Mouse (Mus musculus): Measurements from ENCODE around the gene Tnrc6a.
"Not testable (repeated sequence)": the region's sequence is repeated elsewhere in the genome, so short reads cannot be mapped to it uniquely, and the experiment has no call there.

Tnrc6a gene

DNA sequence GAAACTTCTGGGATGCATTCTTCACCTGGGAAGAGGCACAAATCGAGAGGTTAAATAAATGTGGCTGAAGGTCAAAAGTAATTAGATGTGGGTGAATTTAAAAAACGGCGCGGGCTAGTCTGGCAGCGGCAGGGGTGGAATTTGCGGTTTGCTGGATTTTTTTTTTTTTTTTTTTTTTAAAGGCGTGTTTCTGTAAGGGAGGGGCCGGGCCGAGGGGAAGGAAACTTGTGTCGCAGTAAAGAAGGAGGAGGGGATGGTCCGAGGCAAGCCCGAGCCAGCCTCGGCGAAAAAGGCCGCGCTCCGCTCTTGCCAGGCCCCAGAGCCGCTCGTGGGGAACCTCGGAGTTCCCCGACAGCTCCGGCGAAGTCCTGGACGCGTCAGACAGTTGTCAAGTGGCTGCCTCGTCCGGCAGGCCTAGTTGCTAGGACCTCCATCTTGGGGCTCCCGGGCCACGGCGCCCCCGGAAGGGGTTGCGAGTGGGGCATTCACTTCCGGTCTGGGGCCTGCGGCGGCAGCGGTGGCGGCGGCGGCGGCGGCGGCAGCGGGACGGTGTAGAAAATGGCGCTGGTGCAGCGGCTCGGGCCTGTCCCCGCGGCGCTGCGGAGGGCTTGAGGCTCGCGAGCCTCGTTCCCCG is at the start of gene Tnrc6a:
Gene Tnrc6a (plus strand): TSS at position 221 of the 634 bp plus-strand sequence.
- DNase-seq: peak; percentile 84 to 88

GRCm38 (mm10) chr7:123082236-123082635 is 41.4 kb upstream of the Tnrc6a start:
- DNase-seq: no peak

DNA sequence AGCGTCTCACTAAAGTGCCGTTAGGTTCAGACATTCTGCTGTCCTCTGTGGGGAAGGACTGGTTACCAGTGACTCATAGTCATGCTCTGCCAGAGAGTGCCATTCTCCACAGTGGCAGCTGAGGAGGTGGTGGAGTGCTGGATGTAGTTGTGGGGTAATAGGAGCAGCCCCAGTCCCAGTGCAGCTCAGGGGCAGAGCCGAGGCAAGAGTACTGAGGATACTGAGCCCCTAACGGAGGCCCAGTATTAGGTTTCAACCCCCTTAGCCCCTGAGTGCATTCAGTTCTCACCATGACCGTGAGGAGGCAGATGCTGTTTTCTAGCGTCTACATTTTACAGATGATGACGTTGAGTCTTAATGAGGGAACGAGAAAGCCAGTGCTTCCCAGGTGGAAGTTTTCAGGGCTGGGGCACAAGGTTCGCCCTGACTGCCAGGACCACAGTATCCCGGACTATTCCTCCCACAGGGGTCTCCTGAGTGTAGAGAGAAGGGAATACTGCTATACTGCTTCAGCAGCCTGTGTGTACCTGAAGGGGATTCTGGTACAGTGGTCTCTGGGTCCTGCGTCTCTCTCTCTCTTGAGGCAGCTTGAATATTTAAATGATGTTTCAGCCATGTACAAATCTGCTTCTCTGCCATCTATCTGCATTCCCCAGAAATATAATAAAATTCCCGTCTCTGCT is 40.1 kb upstream of the Tnrc6a start:
- no peak for DNase-seq

- DNase-seq: no peak
Observed at GRCm38 (mm10) chr7:123084180-123084691, 39.4 kb upstream of the Tnrc6a start.

GRCm38 (mm10) chr7:123084708-123085107 is 39.0 kb upstream of the Tnrc6a start:
- no peak for DNase-seq

- DNase-seq: no peak
Observed at GRCm38 (mm10) chr7:123088920-123089319, 34.8 kb upstream of the Tnrc6a start.

DNA sequence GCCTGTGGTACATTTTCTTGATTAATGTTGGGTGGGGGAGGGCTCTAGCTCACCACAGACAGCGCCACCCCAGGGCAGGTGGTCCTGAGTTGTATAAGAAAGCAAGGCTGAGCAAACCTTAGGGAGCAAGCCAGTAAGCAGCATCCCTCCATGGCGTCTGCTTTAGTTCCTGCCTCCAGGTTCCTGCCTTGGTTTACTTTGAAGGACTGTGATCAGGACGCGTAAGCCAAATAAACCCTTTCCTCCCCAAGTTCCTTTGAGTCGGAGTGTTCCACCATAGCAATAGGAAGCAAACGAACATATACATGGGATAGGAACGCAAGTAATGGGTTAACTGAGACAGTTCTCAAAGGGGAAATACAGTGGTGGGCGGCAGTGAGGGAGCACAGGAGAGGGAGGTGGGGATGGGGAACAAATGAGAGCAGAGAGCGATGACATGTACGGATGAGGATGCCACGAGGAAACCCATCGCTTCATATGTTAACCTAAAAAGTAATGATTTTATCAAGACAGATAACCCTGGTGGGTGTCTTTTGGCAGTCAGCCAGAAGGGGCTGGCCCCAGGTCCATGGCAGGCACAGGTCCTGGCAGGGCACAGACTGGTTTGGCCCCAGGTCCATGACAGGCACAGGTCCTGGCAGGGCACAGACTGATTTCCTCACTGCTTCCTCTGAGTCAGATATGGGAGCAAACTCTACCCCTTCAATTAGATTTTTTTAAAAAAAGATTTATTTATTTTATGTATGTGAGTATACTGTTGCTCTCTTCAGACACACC is 27.2 kb upstream of the Tnrc6a start:
- DNase-seq: no peak

- DNase-seq: peak in 1 of 2 experiments; percentile 8
Observed at GRCm38 (mm10) chr7:123097891-123098750, 25.6 kb upstream of the Tnrc6a start.

- no peak for DNase-seq
Observed at GRCm38 (mm10) chr7:123101295-123101694, 22.4 kb upstream of the Tnrc6a start.

DNA sequence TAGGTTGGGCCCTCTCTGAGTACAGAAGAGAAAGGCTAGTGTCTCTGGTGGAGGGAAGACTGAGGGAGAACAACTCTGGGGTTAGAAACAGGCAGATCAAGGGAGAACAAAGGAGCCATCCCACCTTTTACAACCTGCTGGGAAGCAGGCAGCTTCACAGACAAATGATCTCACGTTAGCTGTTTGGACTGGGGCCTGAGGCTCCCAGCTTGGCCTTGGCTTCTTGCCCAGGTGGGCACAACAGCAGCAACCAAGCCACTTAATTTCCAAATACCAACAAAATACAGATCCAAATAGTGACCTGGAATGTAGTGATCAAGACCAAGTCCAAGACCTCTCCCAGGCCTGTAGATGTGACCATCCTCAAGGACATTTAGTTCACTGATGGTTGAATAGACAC is 18.3 kb upstream of the Tnrc6a start:
- DNase-seq: not testable (repeated sequence)

DNA sequence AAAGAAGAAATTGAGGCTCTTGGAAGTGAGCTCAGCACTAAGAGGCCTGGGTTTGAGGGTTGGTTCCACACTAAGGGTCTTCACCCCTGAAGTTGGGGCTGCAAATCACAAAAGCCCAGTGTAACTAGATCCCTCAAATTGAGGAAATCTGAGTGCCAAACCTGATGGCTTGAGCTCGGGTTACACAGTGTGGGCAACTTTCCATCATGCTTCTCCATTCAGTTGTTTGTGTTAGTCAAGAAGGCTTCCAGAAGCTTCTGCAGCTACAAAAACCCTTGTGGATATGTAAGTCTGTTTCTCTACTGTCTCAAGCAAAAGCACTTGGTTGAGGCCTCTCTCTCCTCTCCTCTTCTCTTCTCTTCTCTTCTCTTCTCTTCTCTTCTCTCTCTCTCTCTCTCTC is 17.8 kb upstream of the Tnrc6a start:
- DNase-seq: no peak

GRCm38 (mm10) chr7:123106326-123106725 is 17.4 kb upstream of the Tnrc6a start:
- DNase-seq: no peak

GRCm38 (mm10) chr7:123108058-123109055 is 15.3 kb upstream of the Tnrc6a start:
- no peak for DNase-seq

- no peak for DNase-seq
Observed at GRCm38 (mm10) chr7:123109361-123110000, 14.2 kb upstream of the Tnrc6a start.

GRCm38 (mm10) chr7:123110135-123110534 is 13.6 kb upstream of the Tnrc6a start:
- DNase-seq: no peak

- DNase-seq: no peak
Observed at GRCm38 (mm10) chr7:123113590-123113989, 10.1 kb upstream of the Tnrc6a start.

- DNase-seq: no peak
Observed at GRCm38 (mm10) chr7:123116799-123117198, 6.9 kb upstream of the Tnrc6a start.

GRCm38 (mm10) chr7:123117209-123117608 is 6.5 kb upstream of the Tnrc6a start:
- DNase-seq: no peak

DNA sequence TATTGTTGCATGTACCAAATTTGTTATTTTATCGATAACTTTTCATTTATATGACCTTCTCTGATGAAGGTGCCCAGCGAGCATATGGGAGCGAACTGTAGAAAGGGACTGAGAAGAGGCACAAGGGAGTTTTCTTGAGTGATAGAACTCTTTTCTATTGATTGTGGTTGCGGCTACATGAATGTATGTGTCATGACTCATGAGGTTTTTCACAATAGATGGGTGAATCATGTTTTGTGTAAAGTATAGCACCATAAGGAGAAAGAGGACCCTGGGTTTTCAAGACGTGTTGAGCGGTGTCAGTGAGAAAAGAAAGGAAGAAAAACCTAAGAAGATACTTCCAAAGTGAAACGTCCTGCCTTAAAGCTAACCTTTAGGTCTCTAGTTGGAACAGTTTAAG is 3.2 kb upstream of the Tnrc6a start:
- DNase-seq: no peak

DNA sequence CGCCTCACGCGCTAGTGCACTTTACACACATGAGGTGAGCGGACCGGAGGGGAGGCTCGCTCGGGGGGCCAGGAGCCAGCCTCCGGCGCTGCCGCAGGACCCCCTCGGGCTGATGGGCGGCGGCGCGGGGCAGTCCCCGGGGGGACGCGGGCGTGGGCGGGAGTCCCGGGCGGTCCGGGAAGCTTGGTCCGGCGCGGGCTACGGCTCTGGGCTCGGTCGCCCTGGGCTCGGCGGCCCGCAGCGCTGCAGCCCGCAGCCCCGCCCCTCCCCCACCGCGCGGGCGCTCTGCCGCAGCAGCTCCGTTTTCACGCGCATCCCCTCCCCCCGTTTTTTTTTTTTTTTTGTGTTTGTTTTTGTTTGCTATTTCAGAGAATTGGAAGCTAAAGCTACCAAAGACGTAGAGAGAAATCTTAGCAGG is 623 bp downstream of the Tnrc6a start:
- no peak for DNase-seq

GRCm38 (mm10) chr7:123124735-123125181 is 1.1 kb downstream of the Tnrc6a start:
- DNase-seq: no peak
